Mouse (Mus musculus) left cerebral cortex, adult 9 months (tissue): ENCODE results near the gene Pfkfb4.
A peak's percentile ranks its signal among the peaks of the same experiment; 100 is the strongest.

Experiments used
- DNase-seq, 2 experiments: peaks; one replicate each; pipeline ENCODE4 v3.0.0; 2022; ENCODE audit warnings: low spot score in 2 of 2

The Pfkfb4 gene

DNA sequence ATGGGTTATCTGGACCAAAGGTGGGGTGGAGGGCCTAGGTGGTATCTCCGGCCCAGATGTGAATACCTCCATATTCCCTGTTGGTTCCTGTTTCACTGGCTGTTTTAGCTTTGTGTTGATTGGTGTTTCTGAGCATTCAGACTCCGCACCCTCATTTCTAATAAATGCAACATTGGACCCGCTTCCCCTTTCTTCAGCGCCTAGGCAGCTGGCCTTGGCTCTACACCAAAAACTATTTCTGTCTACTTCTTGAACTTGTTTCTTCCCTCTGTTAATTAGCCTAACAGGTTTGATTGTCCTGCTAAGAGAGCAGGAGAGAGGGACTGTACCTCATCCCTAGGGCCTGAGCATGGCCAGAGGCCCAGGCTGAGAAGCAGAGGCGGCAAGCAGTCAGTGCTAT, 66.0 kb downstream of the Pfkfb4 start:
- no peak for DNase-seq

DNA sequence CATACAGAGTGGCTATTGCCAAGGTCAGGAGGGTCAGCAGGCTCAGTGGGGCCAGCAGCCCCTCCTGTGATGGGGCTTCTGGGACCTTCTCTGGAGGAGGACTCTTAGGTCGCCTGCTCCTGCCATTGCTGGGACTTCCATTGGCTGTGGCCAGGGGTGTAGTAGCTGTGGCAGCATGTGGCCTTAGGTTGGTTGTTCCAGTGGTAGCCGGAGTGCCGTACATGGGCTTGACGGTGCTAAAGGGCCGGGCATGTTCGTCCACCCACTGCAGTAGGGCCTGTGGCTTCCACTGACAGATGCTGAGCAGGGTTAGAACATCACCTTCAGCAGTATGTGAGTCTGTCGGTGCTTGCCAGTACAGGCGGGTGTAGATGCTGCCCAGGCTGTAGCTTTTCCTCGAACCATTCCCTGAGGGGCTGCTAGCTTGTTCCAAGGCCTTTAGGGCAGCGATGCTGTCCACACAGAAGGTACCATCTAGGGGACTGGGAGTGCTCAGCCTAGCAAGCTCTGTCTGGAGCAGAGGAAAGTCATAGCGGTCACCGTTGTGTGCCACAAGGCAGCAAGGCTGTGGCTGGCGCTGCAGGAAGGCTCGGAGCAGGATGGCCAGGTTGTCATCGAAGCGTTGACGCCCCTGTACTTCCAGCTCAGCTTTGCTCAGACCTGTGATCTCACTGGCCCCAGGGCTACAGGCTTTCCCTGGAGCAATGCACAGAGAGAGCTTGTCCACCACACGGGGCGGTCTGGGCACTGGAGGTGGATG, 66.6 kb downstream of the Pfkfb4 start:
- DNase-seq: no peak

DNA sequence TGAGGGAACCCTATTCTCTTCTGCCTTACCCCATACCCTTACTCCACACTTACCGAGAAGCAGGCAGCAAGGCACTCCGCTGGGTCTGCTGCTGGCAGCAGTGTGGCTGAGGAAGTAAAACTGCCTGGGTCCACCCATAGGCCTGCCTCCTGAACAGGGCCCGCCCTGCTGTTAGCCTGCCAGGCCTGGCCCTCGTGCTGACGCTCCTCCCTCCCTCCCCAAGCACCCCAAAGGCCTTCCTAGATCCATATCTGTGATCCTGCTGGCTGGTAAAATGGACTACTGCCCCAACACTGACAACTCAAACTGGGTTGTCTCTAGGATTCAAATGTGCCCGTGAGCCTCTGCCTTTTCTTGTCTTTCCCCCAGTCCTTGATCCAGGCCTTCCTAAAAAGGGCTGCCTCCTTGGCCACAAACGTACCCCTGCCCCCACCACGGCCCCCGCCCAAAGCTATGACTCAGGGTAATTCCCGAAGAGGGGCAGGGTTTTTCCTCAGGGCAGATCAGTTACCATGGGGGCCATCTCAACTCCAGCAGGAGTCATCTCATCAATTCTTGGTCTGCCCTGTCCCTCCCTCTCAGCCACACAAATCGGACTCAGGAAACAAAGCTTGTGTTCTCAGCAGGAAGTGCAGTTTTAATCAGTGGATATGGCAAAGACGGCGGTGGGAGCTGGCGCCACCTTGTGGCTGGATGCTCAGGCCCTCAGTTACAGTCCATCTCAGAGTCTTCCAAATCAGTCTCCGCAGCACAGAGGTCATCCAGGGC, 67.7 kb downstream of the Pfkfb4 start, which contains the start of gene Trex1:
Gene Trex1 (minus strand): TSS at position 599 of the 768 bp plus-strand sequence.
- DNase-seq: peak; percentile 66 to 93

DNA sequence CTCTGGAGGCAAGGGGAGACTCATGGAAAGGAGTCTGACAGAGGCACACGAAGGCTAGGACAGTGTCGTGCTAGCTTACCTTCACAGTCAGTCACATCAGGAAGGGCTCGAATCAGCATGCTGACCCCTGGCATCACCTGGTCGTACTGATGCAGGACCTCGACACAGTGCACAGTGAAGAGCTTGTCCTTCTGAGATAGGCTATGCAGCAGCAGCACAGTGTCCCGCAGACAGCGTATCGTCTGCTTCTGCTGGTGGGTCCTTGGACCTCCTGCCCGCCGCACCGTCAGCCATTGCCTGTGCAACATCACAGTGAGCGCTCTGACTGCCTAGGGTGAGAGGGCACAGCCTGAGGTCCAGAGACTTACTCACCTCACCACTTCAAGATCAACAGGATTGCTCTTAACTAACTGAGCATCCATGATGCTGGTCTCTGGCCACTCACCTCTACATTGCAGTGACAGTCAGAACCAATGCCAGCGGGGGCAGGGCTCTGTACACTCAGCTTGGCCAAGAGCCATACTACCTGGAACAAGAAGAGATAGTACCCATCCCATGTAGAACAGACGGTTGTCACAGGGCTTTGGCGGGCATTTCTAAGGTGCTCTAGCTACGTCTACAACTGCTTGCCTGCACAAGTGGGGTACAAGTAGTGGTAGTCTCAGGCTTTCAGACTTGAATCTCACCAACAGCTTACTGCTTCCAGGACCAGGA, 68.8 kb downstream of the Pfkfb4 start:
- DNase-seq: no peak

DNA sequence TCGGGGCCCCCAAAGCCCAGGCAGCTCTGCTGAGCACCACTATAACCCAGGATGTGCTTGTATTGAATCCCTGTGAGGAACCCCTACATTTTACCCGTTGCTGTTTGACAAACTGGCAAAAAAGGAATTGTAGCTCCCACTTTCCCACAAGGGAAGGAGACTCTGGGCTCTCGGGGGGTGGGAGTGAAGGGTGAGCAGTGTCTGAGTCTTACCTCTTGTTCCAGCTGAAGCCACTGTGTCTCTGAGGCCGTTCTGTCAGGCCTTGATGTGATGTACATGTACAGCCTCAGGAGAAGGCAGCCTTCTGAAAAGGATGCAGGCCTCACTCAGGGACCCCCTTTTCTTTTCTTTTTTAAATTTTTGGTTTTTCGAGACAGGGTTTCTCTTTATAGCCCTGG, 69.3 kb downstream of the Pfkfb4 start:
- DNase-seq: no peak

DNA sequence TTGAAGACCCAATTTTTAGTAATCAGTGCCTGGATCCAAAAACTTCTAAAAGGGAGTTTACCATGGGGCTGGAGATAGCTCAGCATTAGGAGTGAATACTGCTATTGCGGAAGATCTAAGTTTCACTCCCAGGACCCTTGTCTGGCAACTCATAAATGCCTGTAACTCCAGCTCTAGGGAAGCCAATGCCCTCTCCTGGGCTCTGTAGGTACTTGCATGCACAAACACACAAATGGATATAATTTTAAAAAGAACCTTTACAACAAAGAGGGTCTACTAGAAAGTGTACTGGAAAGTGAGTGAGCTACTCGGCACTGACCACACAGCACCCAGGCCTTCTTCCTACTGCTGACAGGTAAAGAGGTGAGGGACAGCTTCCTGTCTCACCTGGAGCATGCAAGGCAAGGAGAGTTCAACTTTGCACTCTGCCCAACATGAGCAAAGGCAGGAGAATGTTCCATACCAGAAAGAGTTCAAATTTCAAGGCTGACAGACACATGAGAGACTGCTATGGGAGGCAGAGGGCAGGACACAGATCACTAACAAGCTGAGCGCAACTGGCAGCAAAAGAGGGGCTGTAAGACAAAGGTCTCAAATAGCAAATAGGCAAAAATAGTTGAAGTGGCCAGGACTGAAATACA, 76.6 kb downstream of the Pfkfb4 start:
- DNase-seq: no peak

DNA sequence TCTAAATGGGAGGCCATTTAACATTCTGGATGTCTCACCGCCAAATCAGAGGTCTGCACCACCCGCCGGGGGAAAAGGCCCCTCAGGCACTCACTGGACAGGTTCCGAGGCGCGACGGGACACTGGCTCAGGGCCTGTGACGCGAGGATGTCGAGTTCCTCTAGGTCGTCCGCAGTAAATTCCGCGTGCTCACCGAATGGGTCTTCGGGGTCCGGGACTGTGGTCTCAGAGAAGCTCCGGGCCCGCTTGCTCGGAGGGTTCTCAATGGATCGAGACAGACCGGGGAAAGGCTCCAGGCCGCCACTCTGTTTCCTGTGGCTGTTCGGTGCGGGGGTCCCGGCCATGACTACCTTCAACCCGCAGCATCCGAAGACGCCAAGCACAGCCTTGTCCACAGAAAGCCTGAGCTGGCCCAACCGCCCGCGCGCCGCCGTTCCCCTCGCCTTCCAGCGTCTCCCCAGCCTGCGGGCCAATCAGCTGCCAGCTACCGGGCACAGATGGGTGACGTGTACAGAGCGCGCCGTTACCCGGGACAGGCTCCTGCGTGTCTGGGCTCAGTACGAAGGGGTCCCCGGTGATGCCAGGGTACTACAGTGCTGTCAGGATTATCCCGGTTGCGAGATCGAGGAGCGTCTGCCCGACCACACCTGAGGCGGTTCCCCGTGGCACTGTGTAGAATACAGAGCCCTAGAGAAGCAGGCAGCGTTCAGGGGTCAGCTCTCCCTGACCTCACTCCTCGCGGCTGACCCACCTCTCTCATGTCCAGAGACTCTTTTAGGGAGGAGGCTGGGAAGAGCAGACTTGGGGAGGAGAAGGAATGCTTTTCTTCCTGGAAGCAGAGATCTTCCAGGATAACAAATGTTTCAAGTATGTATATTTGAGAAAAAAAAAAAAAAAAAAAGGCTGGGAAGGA, 82.3 kb downstream of the Pfkfb4 start, which contains the start of gene Atrip:
Gene Atrip (minus strand): TSS at position 464 of the 913 bp plus-strand sequence.
- peak; percentile 71 to 92 for DNase-seq

DNA sequence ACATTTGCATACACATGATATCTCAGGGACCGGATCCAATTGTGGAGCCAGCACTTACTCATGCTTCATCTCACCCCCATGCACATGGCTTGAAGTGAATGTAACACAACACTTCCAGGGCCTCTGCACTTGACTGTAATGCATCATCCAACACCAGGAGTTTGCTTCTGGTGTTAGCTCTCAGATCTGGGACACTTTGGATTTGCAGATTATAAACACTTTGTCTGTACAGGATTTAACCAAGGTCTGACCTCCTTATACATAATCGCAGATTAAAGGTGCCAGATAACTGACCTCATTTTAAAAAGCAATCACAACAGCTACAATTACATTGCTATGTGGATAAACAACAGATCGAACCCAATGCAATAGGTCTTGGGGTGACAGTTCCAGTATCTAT, 88.9 kb downstream of the Pfkfb4 start:
- DNase-seq: no peak

DNA sequence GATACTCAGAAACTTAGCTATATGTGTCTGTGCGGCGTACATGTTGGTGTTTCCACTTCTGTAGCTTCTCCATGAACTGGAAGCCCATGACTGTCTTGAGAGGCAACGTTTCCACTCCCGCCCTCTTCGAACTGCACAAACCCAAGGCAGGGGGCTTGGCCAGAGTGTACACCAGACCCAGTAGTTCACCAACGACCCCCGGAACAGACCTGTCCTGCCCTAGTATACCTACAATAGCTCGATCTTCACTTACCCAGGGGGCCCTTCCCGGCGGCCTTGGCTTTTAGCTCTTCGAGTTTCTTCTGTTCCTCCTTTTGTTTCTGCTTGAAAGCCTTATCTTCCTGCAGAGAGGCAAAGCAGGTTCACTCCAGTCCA, 90.2 kb downstream of the Pfkfb4 start:
- no peak for DNase-seq
